Mouse (Mus musculus) small intestine, adult 2 months (tissue): ENCODE measurements around the gene Pip4k2a.

Experiments
- CTCF ChIP-seq: fragments of 200-500 bp; IDR thresholded peaks from 2 replicates; pipeline ENCODE4 v1.5.1; 2012; ENCODE audit warnings: low read depth, mild to moderate bottlenecking, control low read depth, inconsistent platforms, low read length, moderate library complexity, mixed read lengths; ENCODE audit not compliant: insufficient replicate concordance, insufficient read length; ENCODE audit errors: extremely low read depth
- POLR2A ChIP-seq: fragments of 200-500 bp; IDR thresholded peaks from 2 replicates; pipeline ENCODE4 v1.6.1; 2012; ENCODE audit warnings: low read depth, mild to moderate bottlenecking, control low read depth, inconsistent platforms, low read length, moderate library complexity

DNA sequence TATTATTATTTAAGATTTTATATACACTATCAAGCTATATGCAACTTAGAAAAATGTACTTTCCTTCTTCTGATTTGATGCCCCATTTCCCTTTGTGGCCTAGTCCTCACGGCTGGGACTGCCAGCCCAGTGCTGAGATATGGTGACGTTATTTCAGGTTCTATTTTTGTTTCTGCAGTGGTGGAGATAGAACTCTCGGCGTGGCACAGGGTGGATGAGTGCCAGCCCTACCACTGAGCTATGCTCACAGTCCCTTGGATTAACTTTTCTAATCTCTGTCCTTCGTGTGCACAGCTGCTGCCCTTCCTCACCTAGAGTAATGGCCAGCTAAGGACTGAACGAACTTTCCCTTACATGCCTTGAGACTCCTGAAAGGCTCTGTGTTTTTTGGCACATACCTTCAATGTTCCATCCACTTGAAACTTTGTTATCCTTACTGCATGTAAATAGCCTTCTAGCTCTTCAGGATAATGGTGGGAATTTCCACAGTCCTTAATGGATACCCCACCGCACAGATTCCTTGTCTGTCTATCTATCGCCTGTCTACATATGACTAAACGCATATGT lies 164.8 kb downstream of the Pip4k2a start:
- TF ChIP-seq POLR2A: no peak
- no peak for TF ChIP-seq CTCF
